Mouse (Mus musculus): Measurements from ENCODE around the gene Akt2. TPM values are rescaled to one million over a fixed set of nuclear protein-coding genes. Genes with fewer than 3 reads are reported as not detected.
"Not testable (repeated sequence)": the region's sequence is repeated elsewhere in the genome, so short reads cannot be mapped to it uniquely, and the experiment has no call there.

Akt2 gene
- polyA plus RNA-seq, 1 experiment from 2014 or later: 95.0 TPM

- Histone ChIP-seq H3K4me1 (no peaks in the 10 kb centered on the region), H3K36me3 (peaks cover 81% of the 10 kb centered on the region)
- 94% methylated on average over 6 of the region's 6 CpGs for WGBS
Observed at GRCm38 (mm10) chr7:27634691-27635090, 43.3 kb downstream of the Akt2 start.

DNA sequence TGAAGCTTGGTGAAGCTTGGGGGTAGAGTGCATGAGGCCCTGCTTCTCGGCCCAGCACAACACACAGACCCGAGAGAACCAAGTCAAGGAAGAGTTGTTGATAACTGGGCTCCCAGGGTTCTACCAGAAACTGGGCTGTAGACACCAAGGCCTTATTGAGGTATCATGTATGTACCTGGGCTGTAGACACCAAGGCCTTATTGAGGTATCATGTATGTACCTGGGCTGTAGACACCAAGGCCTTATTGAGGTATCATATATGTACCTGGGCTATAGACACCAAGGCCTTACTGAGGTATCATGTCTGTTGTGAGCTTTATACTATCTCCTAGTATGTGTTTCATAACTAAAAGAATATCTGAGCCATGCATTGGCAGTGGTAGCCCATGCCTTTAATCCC, 43.7 kb downstream of the Akt2 start:
- WGBS: 92% methylated on average over 2 of the region's 2 CpGs
- H3K4me1 ChIP-seq; DNase-seq (ENCODE audit: low spot score); H3K9me3 ChIP-seq (replicated peaks); H3K4me3 ChIP-seq; H3K27ac ChIP-seq; H3K27me3 ChIP-seq (ENCODE audit: low read depth, poor library complexity, severe bottlenecking): not testable (repeated sequence)
- peaks cover 78% of the 10 kb centered on the region for H3K36me3 ChIP-seq

More at GRCm38 (mm10) chr7:27634691-27635090, 43.3 kb downstream of the Akt2 start:
- H3K27me3 ChIP-seq (ENCODE audit: low read depth, poor library complexity, severe bottlenecking): no peaks in the 10 kb centered on the region
- no peaks in the 10 kb centered on the region for H3K9me3 ChIP-seq (replicated peaks)
- H3K4me3 ChIP-seq: no peak overlapping the region
- no peak overlapping the region for H3K27ac ChIP-seq
- no peak for DNase-seq (ENCODE audit: low spot score)

GRCm38 (mm10) chr7:27644471-27644870, 53.1 kb downstream of the Akt2 start:
- Histone ChIP-seq H3K27me3 (ENCODE audit: low read depth, poor library complexity, severe bottlenecking) (no peaks in the 10 kb centered on the region), H3K36me3 (peaks cover 3% of the 10 kb centered on the region), H3K27ac (no peak overlapping the region), H3K4me1 (no peaks in the 10 kb centered on the region), H3K9me3 (replicated peaks) (no peaks in the 10 kb centered on the region), H3K4me3 (no peak overlapping the region)
- DNase-seq (ENCODE audit: low spot score): no peak
- 44% methylated on average over 1 of the region's 1 CpGs for WGBS

DNA sequence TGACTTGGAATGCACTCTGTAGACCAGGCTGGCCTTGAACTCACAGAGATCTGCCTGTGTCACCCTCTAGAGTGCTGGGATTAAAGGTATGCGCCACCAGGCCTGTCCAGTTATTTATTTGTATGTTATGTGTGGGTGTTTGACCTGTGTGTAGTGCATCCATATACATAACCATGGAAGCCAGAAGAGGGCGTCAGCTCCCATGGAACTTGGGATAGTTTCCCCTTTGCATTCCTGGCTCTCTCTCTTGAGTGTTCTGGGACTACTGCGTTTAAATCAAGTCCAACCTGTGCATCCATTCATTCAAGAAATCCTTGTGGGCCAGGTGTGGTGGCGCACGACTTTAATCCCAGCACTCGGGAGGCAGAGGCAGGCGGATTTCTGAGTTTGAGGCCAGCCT, 55.2 kb downstream of the Akt2 start:
- H3K36me3 ChIP-seq: no peaks in the 10 kb centered on the region
- no peak overlapping the region for H3K4me3 ChIP-seq
- H3K27me3 ChIP-seq (ENCODE audit: low read depth, poor library complexity, severe bottlenecking): peaks cover under 1% of the 10 kb centered on the region; the same call in 1 of the 2 replicates
- H3K9me3 ChIP-seq (replicated peaks): no peaks in the 10 kb centered on the region
- 87% methylated on average over 7 of the region's 7 CpGs for WGBS
- no peak overlapping the region for H3K27ac ChIP-seq
- no peak for DNase-seq (ENCODE audit: low spot score)
- no peaks in the 10 kb centered on the region for H3K4me1 ChIP-seq

- WGBS: 91% methylated on average over 6 of the region's 6 CpGs
- DNase-seq (ENCODE audit: low spot score): no peak
- Histone ChIP-seq H3K27ac (no peak overlapping the region), H3K27me3 (ENCODE audit: low read depth, poor library complexity, severe bottlenecking) (peaks cover 7% of the 10 kb centered on the region), H3K4me3 (no peak overlapping the region), H3K36me3 (no peaks in the 10 kb centered on the region), H3K9me3 (replicated peaks) (no peaks in the 10 kb centered on the region), H3K4me1 (no peaks in the 10 kb centered on the region)
Observed at GRCm38 (mm10) chr7:27647281-27648002, 56.1 kb downstream of the Akt2 start.

GRCm38 (mm10) chr7:27649723-27650122, 58.4 kb downstream of the Akt2 start:
- DNase-seq (ENCODE audit: low spot score): no peak
- Histone ChIP-seq H3K27me3 (ENCODE audit: low read depth, poor library complexity, severe bottlenecking) (peaks cover 30% of the 10 kb centered on the region), H3K27ac (no peak overlapping the region), H3K4me1 (peaks cover 9% of the 10 kb centered on the region), H3K9me3 (replicated peaks) (no peaks in the 10 kb centered on the region), H3K36me3 (no peaks in the 10 kb centered on the region), H3K4me3 (no peak overlapping the region)
- WGBS: 93% methylated on average over 11 of the region's 11 CpGs

- Histone ChIP-seq H3K4me1 (peaks cover 9% of the 10 kb centered on the region), H3K36me3 (no peaks in the 10 kb centered on the region), H3K27me3 (ENCODE audit: low read depth, poor library complexity, severe bottlenecking) (peaks cover 42% of the 10 kb centered on the region), H3K9me3 (replicated peaks) (no peaks in the 10 kb centered on the region), H3K27ac (no peak overlapping the region), H3K4me3 (peak overlapping the region; percentile 15; the same call in 1 of the 2 replicates)
- 4% methylated on average over 10 of the region's 10 CpGs for WGBS
- peak; percentile 79 for DNase-seq (ENCODE audit: low spot score)
Observed at GRCm38 (mm10) chr7:27650949-27651348, 59.6 kb downstream of the Akt2 start.

GRCm38 (mm10) chr7:27653681-27654437, 62.5 kb downstream of the Akt2 start, which contains the start of gene Ttc9b:
TSS of gene Ttc9b (plus strand) at chr7:27653915.
- Histone ChIP-seq H3K27me3 (ENCODE audit: low read depth, poor library complexity, severe bottlenecking) (peaks cover 71% of the 10 kb centered on the region), H3K4me3 (peak within 1 kb of the TSS; percentile 43), H3K27ac (no peak within 1 kb of the TSS), H3K9me3 (replicated peaks) (no peaks in the 10 kb centered on the region), H3K36me3 (peaks cover 19% of the 10 kb centered on the region), H3K4me1 (peaks cover 14% of the 10 kb centered on the region)
- WGBS: 4% methylated on average over 62 of the region's 62 CpGs
- peak; percentile 81 for DNase-seq (ENCODE audit: low spot score)

- Histone ChIP-seq H3K27me3 (ENCODE audit: low read depth, poor library complexity, severe bottlenecking) (peaks cover 80% of the 10 kb centered on the region), H3K4me3 (no peak overlapping the region), H3K9me3 (replicated peaks) (no peaks in the 10 kb centered on the region), H3K36me3 (peaks cover 24% of the 10 kb centered on the region), H3K27ac (no peak overlapping the region), H3K4me1 (peaks cover 14% of the 10 kb centered on the region)
- 66% methylated on average over 20 of the region's 20 CpGs for whole genome bisulfite sequencing
- DNase-seq (ENCODE audit: low spot score): no peak
Observed at GRCm38 (mm10) chr7:27654607-27655276, 63.4 kb downstream of the Akt2 start.

GRCm38 (mm10) chr7:27655545-27655944, 64.2 kb downstream of the Akt2 start:
- H3K36me3 ChIP-seq: peaks cover 24% of the 10 kb centered on the region
- no peak overlapping the region for H3K4me3 ChIP-seq
- H3K27me3 ChIP-seq (ENCODE audit: low read depth, poor library complexity, severe bottlenecking): peaks cover 86% of the 10 kb centered on the region
- no peaks in the 10 kb centered on the region for H3K9me3 ChIP-seq (replicated peaks)
- H3K4me1 ChIP-seq: peaks cover 14% of the 10 kb centered on the region
- DNase-seq (ENCODE audit: low spot score): no peak
- WGBS: 47% methylated on average over 11 of the region's 11 CpGs
- no peak overlapping the region for H3K27ac ChIP-seq

DNA sequence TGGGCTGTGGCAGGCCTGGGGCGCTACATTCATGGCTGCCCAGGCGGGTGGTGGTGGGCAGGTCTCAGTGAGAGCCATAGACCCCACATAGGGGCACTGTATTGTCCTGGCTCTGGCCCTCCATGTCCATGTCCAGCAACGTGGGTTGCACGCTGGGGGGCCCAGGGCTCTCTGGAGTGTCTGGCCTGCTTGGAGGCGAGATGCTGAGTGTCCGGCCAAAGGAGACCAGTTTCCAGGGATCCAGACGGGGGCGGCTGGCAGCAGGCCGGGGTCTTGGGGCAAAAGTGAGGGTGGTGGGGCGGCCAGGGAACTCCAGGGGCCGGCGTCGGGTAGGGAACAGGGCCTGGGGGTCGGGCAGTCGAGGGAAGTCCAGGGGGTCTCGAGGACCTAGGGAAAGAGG, 65.2 kb downstream of the Akt2 start:
- WGBS: 88% methylated on average over 16 of the region's 16 CpGs
- Histone ChIP-seq H3K27ac (no peak overlapping the region), H3K27me3 (ENCODE audit: low read depth, poor library complexity, severe bottlenecking) (peaks cover 93% of the 10 kb centered on the region), H3K9me3 (replicated peaks) (no peaks in the 10 kb centered on the region), H3K36me3 (peaks cover 28% of the 10 kb centered on the region), H3K4me3 (no peak overlapping the region), H3K4me1 (peaks cover 14% of the 10 kb centered on the region)
- no peak for DNase-seq (ENCODE audit: low spot score)

GRCm38 (mm10) chr7:27657824-27658395, 66.6 kb downstream of the Akt2 start:
- H3K27me3 ChIP-seq (ENCODE audit: low read depth, poor library complexity, severe bottlenecking): peaks cover 82% of the 10 kb centered on the region
- 26% methylated on average over 47 of the region's 53 CpGs for WGBS
- peak overlapping the region; percentile 27; the same call in 1 of the 2 replicates for H3K4me3 ChIP-seq
- H3K36me3 ChIP-seq: peaks cover 28% of the 10 kb centered on the region
- no peak overlapping the region for H3K27ac ChIP-seq
- no peak for DNase-seq (ENCODE audit: low spot score)
- no peaks in the 10 kb centered on the region for H3K9me3 ChIP-seq (replicated peaks)
- peaks cover 14% of the 10 kb centered on the region for H3K4me1 ChIP-seq
